Mouse (Mus musculus) midbrain, embryonic 14.5 days (tissue): Measurements from ENCODE around the gene Gm8906. TPM values are rescaled to one million over a fixed set of nuclear protein-coding genes. Genes with fewer than 3 reads are reported as not detected.
"Not testable (repeated sequence)": the region's sequence is repeated elsewhere in the genome, so short reads cannot be mapped to it uniquely, and the experiment has no call there.

ENCODE experiments used
- ATAC-seq: fragments of 200-750 bp; cut with Nextera tagmentation; 2 replicates; pipeline ENCODE4 v1.8.0; 2017; ENCODE audit warnings: moderate number of reproducible peaks, moderate library complexity; ENCODE audit not compliant: low FRiP score, low TSS enrichment
- DNase-seq: peaks from one replicate; pipeline ENCODE4 v3.0.0-alpha.2; 2015
- H3K27ac ChIP-seq: fragments of 300-500 bp; sonication (generic); replicated peaks from 2 replicates; pipeline ENCODE4 v1.5.1; 2014; ENCODE audit warnings: mild to moderate bottlenecking, low read depth, low read length, moderate library complexity
- H3K27me3 ChIP-seq: fragments of 300-500 bp; sonication (generic); 2 replicates; pipeline ENCODE4 v1.6.1; 2014; ENCODE audit warnings: low read length, control low read depth, mixed read lengths; ENCODE audit not compliant: control insufficient read depth, insufficient read depth
- H3K36me3 ChIP-seq: fragments of 300-500 bp; sonication (generic); 2 replicates; pipeline ENCODE4 v1.6.1; 2014; ENCODE audit warnings: low read length, control low read depth; ENCODE audit not compliant: control insufficient read depth, insufficient read depth
- H3K4me1 ChIP-seq: fragments of 300-500 bp; sonication (generic); 2 replicates; pipeline ENCODE4 v1.6.1; 2014; ENCODE audit warnings: mild to moderate bottlenecking, antibody characterized with exemption, low read length, control low read depth; ENCODE audit not compliant: control insufficient read depth, insufficient read depth
- H3K4me2 ChIP-seq: fragments of 300-500 bp; sonication (generic); 2 replicates; pipeline ENCODE4 v1.6.1; 2014; ENCODE audit warnings: mild to moderate bottlenecking, low read length, moderate library complexity
- H3K4me3 ChIP-seq: fragments of 300-500 bp; sonication (generic); replicated peaks from 2 replicates; pipeline ENCODE4 v1.5.1; 2014; ENCODE audit warnings: low read depth, low read length
- H3K9ac ChIP-seq: fragments of 300-500 bp; sonication (generic); replicated peaks from 2 replicates; pipeline ENCODE4 v1.6.1; 2014; ENCODE audit warnings: mild to moderate bottlenecking, low read length, moderate library complexity
- H3K9me3 ChIP-seq: fragments of 300-500 bp; sonication (generic); 2 replicates; pipeline ENCODE4 v1.6.1; 2016; ENCODE audit warnings: low read length, control low read depth, mixed read lengths; ENCODE audit not compliant: control insufficient read depth
- WGBS: fragments of 180-500 bp; shearing (Covaris S2); extraction: QIAGEN DNeasy Blood & Tissue Kit; methylation state at CpG from one replicate; pipeline ENCODE4 v1.1.7; 2014; 5-methylcytosine and 5-hydroxymethylcytosine counted together
- polyA plus RNA-seq: library from polyadenylated mRNA; unstranded; fragments of >200 nt; fragmentation: Nextera tagmentation; extraction: Ambion mirVana; gene quantifications from 2 replicates; pipeline ENCODE4 v1.2.1, GENCODE M21; 2014

Gene Gm8906
- polyA plus RNA-seq, result not detected in 2 replicates

- not testable (repeated sequence) for ATAC-seq, DNase-seq, H3K4me1 ChIP-seq, H3K4me2 ChIP-seq, H3K27me3 ChIP-seq, H3K4me3 ChIP-seq, H3K9me3 ChIP-seq, H3K9ac ChIP-seq, H3K36me3 ChIP-seq, H3K27ac ChIP-seq
- WGBS, result 39% methylated on average over 2 of the region's 3 CpGs
Observed at GRCm38 (mm10) chr5:11502385-11502784, at the start of gene Gm8906. TSS of gene Gm8906 (plus strand) at chr5:11502685.

Other genes with a start within 250 kb of the Gm8906 start
- not detected in 2 replicates for gene Gm8890, start 246.7 kb upstream of the Gm8906 start, polyA plus RNA-seq
- gene Speer1, start 161.2 kb upstream of the Gm8906 start, polyA plus RNA-seq, result not detected in 2 replicates
- gene Gm8897, start 86.3 kb upstream of the Gm8906 start, polyA plus RNA-seq, result not detected in 2 replicates
- gene Gm6460, start 92.2 kb downstream of the Gm8906 start, polyA plus RNA-seq, result not detected in 2 replicates
- gene Gm8922, start 179.3 kb downstream of the Gm8906 start, polyA plus RNA-seq, result not detected in 2 replicates